Mouse (Mus musculus) erythroid progenitor cell, adult 5-6 weeks (primary cell): Measurements from ENCODE around the gene Notum. TPM values are rescaled to one million over a fixed set of nuclear protein-coding genes. Genes with fewer than 3 reads are reported as not detected.

Experiments
- ATAC-seq: replicated peaks from 2 replicates; pipeline ENCODE4 v1.8.0; 2016; ENCODE audit warnings: moderate number of reproducible peaks, mild to moderate bottlenecking, moderate TSS enrichment, inconsistent platforms; ENCODE audit not compliant: poor library complexity, low FRiP score, severe bottlenecking
- total RNA-seq, 2 experiments: library from RNA; stranded (forward) in 1 of 2; stranded (reverse) in 1 of 2; fragments of 150-400 nt in 1 of 2; fragments of 186-747, 209-891 nt in 1 of 2; gene quantifications; 2 replicates each; pipeline versions ENCODE4 v1.2.3 to v1.2.4; 2015 to 2017; ENCODE audit warnings: low replicate concordance in 2 of 2

Gene Notum
- total RNA-seq, 2 experiments from 2014 or later = not detected

DNA sequence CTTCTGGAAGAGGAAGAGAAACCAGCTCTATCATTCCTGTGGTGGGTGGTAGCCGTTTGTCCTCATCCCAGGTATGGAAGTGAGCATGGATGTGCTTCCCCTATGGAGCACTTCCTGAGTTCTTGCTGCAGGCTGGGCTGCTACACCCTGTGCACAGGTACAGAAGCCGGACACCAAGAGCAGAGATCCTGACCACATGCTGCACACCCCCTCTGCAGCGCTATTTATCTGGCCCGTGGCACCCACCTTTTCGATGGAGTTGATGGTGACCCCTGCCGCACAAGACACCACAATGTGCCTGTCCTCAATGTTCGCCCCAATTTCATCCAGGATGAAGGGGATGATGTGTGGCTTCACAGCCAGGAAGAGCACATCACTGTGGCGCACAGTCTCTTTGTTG lies 19.1 kb downstream of the Notum start:
- ATAC-seq = no peak

DNA sequence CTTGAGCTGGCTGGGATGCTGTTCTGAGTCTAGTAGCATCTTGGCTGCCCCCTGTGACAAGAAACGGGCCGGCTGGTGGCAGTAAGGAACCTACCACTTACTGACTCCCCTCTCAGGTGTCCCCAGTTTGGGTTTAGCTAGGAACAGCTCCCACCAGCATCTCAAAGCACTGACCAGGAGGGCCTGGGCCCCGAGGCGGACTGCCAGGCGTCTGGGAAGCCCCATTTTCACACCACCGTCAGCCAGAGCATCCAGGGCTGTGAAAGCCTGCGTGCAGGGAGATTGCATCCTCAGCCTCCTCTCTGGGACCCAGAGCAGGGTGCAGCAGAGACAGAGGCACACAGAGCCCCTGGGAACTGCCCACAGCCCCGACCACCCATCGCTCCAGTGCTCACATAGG lies 19.7 kb downstream of the Notum start:
- ATAC-seq = no peak

DNA sequence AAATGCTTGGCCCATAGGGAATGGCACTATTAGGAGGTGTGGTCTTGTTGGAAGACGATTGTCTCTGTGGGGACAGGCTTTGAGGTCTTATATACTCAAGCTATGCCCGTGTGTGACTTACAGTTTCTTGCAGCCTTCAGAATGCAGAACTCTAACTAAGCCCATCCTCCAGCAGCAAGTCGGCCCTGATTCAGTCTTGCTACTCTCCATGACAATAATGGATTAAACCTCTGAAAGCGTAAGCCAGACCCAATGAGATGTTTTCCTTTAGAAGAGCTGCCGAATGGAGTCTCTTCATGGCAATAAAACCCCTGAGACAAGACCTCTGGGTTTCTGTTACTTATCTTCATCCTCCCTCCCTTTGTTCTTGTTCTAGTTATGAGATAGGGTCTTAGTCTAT lies 26.2 kb downstream of the Notum start:
- ATAC-seq = no peak

DNA sequence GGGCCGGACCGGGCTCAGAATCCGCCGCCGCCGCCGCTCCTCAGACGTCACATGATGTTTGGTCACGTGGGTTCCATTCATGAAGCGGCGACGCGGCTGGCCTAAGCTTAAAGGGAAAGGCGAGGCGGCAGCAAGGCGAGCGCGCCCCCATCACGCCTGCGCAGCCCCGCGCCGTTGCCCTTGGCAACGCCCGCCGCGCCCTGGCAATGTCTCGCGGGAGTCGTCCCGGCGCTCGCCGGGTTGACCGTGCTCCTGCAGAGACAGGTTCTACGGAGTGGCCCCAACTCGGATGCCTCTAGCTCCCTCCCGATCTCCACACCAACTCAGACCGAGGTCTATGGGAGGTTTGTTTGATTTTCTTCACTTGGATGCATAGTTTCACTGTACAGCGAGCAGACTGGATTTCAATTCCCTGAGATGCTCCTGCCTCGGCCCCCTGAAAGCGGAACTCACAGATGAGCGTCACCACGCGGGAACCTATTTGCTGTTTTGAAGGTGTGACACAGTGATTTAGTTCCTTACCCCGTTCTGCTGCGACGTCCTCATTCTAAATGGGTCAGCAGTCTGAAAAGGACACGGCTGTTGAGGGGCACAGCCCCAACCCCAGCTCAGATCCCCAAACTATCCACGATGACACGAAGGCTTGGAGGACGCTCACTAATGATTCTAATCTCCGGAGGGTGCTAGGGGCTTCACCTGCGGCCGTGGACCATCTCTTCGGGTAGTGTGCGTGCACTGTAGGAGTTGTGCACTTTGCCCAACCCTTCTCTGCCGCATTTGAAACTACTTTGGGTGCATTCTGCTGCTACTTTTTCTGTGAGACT lies 27.2 kb downstream of the Notum start, which contains the start of gene Mafg:
TSS of gene Mafg (minus strand) at position 81 of the 824 bp plus-strand sequence.
- ATAC-seq = peak; percentile 51

DNA sequence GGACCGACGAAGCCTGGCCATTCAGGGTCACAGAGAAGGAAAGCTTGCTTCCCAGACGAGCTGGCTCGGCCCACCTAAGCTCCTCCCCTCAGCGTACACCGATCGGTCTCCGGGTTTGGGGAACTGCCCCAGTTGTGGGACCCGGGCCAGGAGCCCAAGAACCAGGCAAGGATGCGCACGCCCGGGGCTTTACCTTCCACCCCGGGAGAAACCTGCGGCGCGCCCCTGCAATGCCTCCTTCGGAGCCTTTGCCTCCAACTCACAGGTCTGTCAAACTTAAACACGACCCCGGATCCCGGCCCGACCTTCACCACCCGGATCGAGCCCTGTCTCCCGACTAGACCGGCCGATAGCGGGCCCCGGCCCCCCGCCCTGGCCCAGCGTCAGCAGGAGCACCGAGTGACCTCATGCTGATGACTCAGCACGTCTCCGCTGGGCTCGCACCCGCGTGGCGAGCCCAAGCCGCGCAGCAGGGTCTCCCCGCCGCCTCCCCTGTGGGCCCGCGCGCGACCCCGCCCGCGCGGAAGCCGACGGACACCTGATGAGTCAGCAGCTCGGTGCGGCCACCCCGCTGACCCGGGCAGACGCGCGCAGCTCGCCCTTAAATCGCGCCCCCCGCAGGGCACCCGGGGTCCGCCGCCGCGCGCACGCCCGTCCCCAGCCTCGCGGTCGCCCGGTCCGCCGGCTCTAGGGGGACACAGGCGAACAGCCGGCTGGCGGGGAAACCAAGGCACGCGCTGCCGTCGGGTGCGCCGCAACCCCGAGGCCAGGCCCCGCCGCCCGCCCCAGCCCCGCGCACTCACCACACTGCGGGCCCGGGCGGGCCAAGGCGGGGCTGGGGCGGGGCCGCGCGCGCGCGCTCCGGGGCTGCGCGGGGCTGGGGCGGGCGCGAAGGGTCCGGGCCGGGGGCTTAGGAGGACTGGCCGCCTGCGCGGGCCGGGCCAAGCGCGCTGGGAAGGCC lies 28.1 kb downstream of the Notum start:
- ATAC-seq = peak; percentile 50

DNA sequence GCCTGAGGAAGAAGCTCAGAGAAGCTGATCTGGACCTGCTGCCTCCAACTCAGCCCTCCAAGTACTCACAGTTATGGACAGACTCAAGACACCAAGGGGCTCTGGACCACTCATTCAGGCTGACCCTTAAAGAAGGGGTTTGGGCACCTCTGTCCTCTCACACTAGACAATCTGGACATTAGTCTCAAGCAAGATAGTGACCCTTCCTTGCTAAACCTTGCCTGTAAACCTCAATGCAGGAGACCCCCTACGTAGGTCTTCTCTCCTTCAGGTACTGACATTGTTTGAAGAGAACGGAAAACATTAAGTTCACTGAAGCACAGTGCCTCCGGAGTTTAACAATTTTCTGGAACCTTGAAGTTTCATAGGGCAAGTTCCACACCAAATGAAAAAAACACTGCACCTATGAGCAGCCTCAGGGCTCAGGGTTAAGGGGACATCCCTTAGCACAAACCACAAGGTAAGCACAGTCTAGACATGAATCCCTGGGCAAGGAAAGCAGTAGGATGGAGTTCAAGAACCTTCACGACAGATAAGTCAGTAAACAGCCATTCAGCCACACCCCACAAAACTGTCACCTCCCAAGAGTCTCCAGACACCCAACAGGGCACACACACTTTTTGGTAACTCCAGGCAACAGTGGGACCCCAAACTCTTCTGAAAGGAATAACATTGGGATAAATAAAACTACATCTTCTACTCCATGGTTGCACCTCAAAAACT lies 29.1 kb downstream of the Notum start:
- peak; percentile 45 for ATAC-seq

DNA sequence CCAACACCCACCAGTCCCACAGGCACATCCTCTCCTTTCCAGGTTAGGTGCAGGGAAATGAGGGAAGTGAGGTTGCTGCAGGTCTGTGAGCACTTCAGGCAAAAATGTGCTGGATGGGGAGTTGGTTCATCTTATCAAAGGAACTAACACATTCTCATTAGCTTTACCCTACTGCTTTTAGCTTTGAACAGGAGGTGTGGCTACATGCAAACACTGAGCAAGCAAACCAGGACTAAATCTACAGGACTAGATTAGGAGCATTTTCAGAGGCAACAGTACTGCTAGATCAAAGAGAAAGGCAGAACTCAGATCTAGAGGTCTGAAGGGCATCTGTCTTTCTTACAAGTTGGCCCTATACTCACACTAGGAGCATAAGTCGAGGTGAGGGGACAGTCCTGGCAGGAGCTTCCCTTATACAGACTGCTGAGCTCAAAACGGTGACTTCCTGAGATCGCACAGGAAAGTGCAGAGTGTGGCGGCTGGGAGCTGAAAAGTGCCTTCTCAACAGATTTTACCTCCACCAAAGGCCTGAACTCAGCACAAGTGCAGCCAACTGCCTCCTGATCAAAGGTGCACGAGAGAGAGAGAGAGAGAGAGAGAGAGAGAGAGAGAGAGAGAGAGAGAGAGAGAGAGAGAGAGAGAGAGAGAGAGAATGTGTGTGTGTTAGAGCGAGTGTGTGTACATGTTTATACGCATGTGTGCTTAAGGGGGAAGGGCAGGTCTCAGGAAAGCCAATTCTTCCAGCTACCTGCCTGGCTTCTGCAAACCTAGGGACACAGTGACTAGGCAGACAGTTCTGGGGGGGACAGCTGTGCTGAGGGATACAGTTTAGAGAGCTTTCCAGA lies 29.9 kb downstream of the Notum start:
- ATAC-seq = no peak

DNA sequence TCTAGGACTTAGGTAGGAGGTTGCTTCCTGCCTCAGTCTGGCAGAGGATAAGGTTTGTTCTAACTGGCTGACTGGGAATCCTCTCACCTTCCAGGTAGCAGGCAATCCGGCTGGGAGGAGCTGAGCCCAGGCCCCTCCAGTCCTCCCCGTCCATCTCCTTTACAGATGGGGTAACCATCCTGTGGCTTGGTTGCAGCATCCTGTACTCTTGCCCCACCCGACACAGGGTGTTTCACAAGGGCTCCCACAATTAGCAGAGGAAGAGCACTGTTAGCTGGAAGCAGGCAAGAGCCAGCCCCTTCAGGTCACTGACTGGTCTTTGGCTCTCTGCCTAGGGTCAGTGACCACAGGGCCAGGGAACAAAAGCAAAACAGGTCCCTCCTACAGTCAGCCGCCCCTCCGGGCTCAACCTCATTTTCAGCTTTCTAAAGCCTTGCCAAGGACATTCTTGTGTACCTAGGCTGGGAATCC lies 30.5 kb downstream of the Notum start:
- ATAC-seq = peak; percentile 17

DNA sequence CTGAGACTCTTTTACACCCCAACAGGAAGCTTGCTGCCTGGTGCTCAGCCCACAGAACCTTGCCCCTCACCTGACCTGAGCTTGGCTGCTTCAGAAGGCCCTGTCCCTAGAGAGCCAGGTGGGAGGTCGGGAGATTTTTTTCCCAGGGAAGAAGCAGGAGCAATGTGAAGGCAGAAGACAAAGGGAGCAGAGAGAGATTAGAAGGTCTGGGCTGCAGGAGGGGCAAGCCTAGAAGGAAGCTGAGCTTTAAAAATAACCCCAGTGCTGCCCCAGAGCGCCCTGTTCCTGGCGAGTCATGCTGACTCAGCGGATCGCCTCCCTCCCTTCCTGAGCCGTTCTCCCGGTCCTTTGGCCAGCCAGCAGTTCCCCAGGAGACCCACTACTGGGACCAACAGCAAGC lies 31.1 kb downstream of the Notum start:
- peak; percentile 37 for ATAC-seq

DNA sequence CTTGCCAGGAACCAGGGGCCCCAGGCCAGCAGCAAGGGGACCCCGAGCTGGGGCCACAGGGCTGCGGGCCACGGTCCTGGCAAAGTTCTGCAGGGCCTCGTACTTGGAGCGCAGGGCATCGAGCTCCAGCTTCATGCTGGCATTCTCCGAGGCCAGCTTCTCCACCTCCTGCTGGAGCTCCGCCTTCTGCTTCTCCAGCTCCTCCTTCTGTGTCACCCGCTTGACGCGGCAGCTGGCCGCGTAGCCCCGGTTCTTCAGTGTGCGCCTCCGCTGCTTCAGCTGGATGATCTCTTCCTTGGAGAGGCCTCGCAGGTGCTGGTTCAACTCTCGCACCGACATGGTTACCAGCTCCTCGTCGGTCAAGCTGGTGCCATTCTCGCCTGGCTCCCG lies 31.6 kb downstream of the Notum start:
- ATAC-seq = peak; percentile 63

DNA sequence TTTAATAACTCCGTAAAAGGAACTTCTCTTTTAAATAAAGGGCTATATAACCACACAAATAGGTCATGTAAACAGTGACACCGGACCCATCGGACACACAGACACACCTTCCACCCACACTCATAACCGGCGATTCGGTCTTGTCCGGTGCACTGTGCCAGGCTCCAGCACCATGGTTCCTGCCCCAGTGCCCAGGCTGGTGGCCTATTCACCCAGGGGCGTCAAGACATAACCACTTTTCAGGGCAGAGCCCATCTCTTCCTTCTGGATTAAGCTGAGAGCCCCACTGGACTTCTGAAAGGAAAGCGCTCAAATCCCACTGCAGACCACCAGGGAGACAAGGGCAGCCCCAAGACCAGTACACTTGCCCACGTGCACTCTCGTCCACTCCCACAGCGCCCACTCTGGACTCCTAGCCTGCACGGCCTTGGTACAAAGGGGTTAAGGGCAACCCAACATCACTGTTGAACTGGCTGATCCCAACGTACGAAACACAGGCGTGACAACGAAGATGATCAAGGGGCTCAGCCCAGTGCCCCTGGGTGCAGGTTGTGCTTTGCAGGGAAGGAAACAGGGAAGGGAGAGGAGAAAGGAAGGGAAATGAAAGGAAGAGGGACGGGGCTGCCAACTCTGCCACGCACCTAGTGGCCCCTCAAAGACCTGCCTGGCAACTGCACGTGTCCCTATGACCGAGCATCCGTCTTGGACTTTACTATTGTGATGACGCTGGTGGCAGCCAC lies 32.2 kb downstream of the Notum start:
- no peak for ATAC-seq

DNA sequence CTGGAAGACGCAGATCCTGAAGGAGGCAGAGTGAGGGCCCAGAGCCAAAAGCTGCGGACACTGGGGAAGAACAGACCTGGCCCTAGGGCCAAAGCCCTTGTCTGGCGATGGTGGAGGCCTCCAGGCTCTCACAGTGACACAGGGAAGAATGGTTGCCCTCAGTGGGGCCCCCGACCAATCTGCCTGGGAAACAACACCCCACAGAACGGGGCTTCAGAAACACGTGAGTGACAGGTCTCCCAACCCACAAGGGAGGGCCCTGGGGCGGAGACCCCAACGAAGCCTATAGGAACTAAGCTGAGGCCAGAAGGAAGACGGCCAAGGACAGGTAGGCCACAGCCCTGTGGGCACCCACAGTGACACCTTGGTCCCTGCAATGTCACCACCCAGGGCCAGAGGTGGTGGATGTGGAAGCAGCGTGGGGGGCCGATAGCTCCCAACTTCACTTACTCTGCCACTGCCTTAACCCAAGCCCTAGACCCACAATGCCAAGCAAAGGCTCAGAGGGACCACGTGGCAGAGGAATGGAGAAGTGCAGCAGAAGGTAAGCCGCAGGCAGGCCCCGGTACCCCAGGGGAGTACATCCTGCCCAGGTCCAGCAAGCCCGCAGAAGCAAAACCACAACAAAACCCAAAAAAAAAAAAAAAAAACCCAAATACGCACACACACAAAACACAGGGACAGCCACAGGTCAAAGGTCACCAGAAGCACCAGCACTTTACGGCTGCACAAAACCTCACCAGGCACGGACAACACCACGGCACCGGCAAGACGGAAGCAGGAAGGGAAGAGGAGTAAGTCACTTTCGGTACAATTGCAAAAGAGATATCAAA lies 33.3 kb downstream of the Notum start:
- no peak for ATAC-seq

DNA sequence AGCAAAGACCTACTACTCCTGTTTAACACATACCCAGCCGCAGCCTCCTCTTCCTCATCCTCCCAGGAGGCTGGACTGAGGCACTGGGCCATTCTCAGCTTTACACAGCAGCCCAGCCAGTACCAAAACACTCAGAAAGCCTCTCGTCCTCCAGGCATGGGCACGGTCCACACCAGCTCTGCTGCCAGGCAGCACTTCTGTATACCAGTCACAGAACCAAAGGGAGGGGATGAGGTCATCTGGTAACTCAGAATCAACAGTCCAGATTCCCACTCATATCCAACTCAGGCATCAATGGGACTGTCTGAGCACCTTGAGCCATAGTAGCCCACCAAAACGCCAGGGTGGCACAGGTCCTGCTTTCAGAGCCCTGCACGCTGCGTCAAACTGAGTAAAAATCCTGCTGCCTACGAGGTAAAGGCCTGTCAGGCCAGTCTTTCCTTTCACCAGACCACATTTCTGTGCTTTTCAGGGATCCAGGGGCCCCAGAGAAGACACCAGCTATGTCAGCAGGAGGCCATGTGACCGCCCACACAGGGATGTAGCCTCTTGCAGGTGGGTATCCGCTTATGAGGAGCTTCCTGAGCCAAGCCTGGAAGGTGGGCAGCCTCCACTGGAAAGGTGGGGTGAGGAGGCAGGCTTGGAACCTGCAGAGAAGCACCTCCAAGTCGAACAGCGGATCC lies 34.0 kb downstream of the Notum start:
- ATAC-seq = no peak

DNA sequence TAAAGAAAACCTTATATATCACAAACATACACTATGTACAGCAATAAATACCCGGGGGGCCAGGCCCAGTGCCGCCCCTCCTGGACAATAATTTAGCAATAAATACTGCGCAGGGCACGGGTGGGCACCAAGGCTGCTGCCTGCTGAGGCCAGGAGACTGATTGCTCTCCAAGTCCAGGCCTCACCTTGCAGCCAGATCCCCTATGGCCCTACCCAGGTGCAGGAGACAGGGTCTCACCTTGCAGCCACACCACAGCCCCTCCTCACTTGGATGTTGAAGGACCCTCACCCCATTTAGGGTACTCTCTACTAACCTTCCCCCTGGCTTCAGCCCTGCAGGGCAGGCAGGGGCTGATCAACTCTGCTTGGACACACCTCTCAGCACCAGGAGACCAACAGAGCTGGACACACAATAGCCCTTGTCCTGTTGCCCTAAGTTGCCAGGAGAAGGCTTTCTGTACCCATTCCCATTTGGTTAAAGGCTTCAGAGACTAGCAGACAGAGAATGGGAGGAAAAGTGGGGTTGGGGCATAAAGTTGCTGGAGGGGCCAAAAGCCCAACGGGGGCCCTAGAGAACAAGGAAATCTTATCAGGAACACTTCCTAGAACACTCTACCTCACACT lies 35.7 kb downstream of the Notum start, which contains the start of gene Sirt7:
TSS of gene Sirt7 (minus strand) at position 89 of the 624 bp plus-strand sequence.
- no peak for ATAC-seq

DNA sequence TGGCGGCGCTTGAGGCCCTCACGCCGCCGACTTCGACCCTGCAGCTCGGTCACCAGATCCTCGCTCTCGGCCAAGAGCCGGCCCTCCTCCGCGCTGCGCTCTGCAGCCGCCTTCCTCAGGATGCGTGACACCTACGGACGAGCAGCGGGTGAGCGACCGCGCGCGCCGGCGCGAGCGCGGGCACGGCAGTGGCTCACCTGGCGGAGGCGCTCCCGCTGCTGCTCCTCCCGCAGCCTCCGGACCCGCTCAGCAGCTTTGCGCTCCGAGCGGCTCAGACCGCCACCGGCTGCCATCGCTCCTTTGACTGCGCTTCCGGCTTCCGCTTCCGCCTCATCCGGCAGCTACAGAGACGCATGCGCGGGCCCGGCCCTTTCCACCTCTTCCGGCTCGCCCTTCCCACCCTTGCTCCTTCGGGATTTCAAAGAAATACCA lies 36.3 kb downstream of the Notum start:
- peak; percentile 69 for ATAC-seq

DNA sequence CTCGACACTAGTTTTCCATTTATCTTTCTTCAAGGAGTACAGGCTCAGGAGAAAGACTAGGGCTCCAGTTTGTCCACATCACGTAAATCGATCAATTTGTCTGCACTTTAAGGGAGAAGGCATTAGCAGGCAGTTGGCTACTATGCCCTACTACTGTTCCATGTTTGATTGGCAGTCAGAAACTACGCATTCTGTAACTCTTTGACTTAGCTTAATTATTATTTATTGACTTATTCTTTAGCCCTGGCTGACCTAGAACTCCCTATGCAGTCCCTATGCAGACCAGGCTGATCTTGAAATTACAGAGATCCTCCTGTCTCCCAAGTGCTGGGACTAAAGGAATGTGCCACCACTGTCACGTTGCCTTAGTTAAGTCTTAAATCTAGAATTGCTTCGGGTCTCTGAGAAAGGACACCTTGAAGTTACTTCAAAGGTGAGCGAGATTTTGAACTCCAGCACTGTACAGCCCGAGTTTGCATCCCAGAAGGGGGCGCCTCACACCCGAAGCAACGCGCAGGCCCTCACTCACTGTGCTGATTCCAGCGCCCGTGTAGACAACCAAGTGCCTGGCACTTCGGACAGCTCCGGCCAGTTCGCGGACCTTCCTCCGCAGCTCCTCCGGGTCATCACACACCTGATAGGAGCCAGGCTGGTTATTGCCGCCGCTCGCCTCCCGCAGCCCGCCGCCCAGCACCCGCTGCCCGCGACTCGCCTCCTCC lies 36.9 kb downstream of the Notum start:
- peak; percentile 56 for ATAC-seq
